Mouse (Mus musculus) embryonic facial prominence, embryonic 11.5 days (tissue): Measurements from ENCODE around the gene Gk5. TPM values are rescaled to one million over a fixed set of nuclear protein-coding genes. Genes with fewer than 3 reads are reported as not detected.
A peak's percentile ranks its signal among the peaks of the same experiment; 100 is the strongest.
"Not testable (repeated sequence)": the region's sequence is repeated elsewhere in the genome, so short reads cannot be mapped to it uniquely, and the experiment has no call there.

Experiments used
- ATAC-seq: fragments of 200-750 bp; cut with Nextera tagmentation; replicated peaks from 2 replicates; pipeline ENCODE4 v1.8.0; 2017; ENCODE audit warnings: low read depth; ENCODE audit not compliant: insufficient number of reproducible peaks, low FRiP score, low TSS enrichment
- DNase-seq: peaks from one replicate; pipeline ENCODE4 v3.0.0-alpha.2; 2015; ENCODE audit warnings: low spot score
- H3K27ac ChIP-seq: fragments of 300-500 bp; sonication (generic); replicated peaks from 2 replicates; pipeline ENCODE4 v1.5.1; 2014; ENCODE audit warnings: mild to moderate bottlenecking, low read depth, low read length, control low read depth
- H3K27me3 ChIP-seq: fragments of 300-500 bp; sonication (generic); 2 replicates; pipeline ENCODE4 v1.6.1; 2014; ENCODE audit warnings: mild to moderate bottlenecking, low read length, moderate library complexity, mixed read lengths; ENCODE audit not compliant: control insufficient read depth, insufficient read depth
- H3K36me3 ChIP-seq: fragments of 300-500 bp; sonication (generic); replicated peaks from 2 replicates; pipeline ENCODE4 v1.6.1; 2014; ENCODE audit warnings: low read depth, mild to moderate bottlenecking, low read length, moderate library complexity, mixed read lengths; ENCODE audit not compliant: control insufficient read depth, insufficient read depth
- H3K4me1 ChIP-seq: fragments of 300-500 bp; sonication (generic); 2 replicates; pipeline ENCODE4 v1.6.1; 2014; ENCODE audit warnings: low read length, mixed read lengths; ENCODE audit not compliant: control insufficient read depth, insufficient read depth
- H3K4me2 ChIP-seq: fragments of 300-500 bp; sonication (generic); 2 replicates; pipeline ENCODE4 v1.6.1; 2014; ENCODE audit warnings: low read depth, mild to moderate bottlenecking, control low read depth, low read length, moderate library complexity
- H3K4me3 ChIP-seq: fragments of 300-500 bp; sonication (generic); 2 replicates; pipeline ENCODE4 v1.5.1; 2014; ENCODE audit warnings: low read depth, low read length, control low read depth
- H3K9ac ChIP-seq: fragments of 300-500 bp; sonication (generic); replicated peaks from 2 replicates; pipeline ENCODE4 v1.6.1; 2014; ENCODE audit warnings: mild to moderate bottlenecking, control low read depth, low read length
- H3K9me3 ChIP-seq: fragments of 300-500 bp; sonication (generic); replicated peaks from 2 replicates; pipeline ENCODE4 v1.6.1; 2016; ENCODE audit warnings: mild to moderate bottlenecking, low read length, inconsistent platforms, mixed read lengths; ENCODE audit not compliant: control insufficient read depth
- WGBS: fragments of 180-500 bp; shearing (Covaris S2); extraction: QIAGEN DNeasy Blood & Tissue Kit; methylation state at CpG from one replicate; pipeline ENCODE4 v1.1.7; 2014; 5-methylcytosine and 5-hydroxymethylcytosine counted together
- polyA plus RNA-seq: library from polyadenylated mRNA; unstranded; fragments of >200 nt; fragmentation: Nextera tagmentation; extraction: Ambion mirVana; gene quantifications from 2 replicates; pipeline ENCODE4 v1.2.1, GENCODE M21; 2014

Gk5 gene
- polyA plus RNA-seq, 1 experiment from 2014 or later = 3.0 TPM

DNA sequence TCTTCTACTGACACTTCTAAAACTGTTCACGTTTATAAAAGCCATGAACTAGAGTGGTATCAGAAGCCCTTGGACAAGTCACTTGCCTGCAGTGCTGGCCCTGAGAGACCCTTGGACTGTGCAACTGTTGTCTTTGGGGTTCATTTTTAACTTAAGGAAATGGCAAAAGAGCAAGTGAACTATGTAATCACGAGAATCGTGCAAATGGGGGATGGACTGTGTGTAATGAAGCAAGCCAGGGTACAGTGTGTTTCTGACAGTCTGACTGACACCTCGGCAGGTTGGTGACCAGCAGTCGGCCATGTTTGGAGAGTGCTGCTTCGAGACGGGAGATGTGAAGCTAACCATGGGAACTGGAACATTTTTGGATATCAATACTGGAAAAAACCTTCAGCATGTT is 33.6 kb downstream of the Gk5 start:
- H3K27ac ChIP-seq = no peak overlapping the region

DNA sequence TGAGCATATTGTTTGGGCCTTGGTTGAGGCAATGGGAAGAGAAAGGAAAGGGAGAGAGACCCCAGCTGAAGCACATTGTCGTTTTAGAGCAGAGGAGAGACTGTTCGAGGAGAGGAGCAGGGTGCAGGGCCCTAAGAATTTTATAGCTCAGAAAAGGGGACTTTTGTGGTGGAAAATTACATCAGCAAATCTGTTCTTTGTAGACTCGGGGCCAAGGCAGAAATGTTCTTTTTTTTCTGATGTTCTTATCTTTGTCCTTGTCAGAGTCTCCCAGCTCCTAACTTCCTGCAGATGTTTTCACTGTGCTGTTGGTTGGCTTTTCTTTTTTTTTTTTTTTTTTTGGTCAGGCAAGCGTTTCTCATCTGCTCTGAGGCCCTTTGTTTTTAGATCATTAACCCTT is 39.3 kb downstream of the Gk5 start:
- H3K4me2 ChIP-seq = no peak overlapping the region
- H3K9ac ChIP-seq = no peak overlapping the region
- no peak overlapping the region for H3K27ac ChIP-seq
- 26% methylated on average over 4 of the region's 4 CpGs for WGBS
- H3K4me1 ChIP-seq = no peaks in the 10 kb centered on the region
- no peak overlapping the region for H3K4me3 ChIP-seq
- H3K9me3 ChIP-seq = no peaks in the 10 kb centered on the region
- DNase-seq (no peak), ATAC-seq (no peak)
- no peaks in the 10 kb centered on the region for H3K27me3 ChIP-seq
- H3K36me3 ChIP-seq = no peaks in the 10 kb centered on the region

More for the DNA sequence above, 33.6 kb downstream of the Gk5 start:
- H3K9me3 ChIP-seq = no peaks in the 10 kb centered on the region
- no peaks in the 10 kb centered on the region for H3K4me1 ChIP-seq
- H3K36me3 ChIP-seq = no peaks in the 10 kb centered on the region
- DNase-seq = no peak
- 91% methylated on average over 7 of the region's 7 CpGs for WGBS
- no peaks in the 10 kb centered on the region for H3K27me3 ChIP-seq
- no peak for ATAC-seq
- no peak overlapping the region for H3K4me2 ChIP-seq
- H3K9ac ChIP-seq = no peak overlapping the region
- H3K4me3 ChIP-seq = no peak overlapping the region

DNA sequence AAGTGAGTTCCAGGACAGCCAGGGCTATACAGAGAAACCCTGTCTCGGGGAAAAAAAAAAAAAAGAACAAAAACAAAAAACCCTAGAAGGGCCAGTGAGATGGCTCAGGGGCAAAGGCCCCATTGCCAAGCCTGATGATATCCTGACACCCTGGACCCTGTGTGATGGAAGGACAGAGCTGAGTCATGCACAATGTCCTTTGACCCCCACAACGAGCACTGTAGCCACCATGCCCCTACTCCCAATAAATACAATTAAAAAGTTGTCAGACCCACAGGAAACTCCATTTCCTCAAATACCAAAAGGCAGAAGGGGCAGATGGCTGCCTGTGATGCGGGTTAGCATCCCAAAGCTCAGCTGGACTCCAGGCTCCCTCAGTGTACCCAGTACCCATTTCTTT is 39.9 kb downstream of the Gk5 start:
- Histone ChIP-seq H3K27me3 (no peaks in the 10 kb centered on the region), H3K27ac (no peak overlapping the region), H3K9me3 (no peaks in the 10 kb centered on the region), H3K4me1 (no peaks in the 10 kb centered on the region), H3K9ac (no peak overlapping the region), H3K4me3 (no peak overlapping the region), H3K36me3 (no peaks in the 10 kb centered on the region), H3K4me2 (no peak overlapping the region)
- no peak for DNase-seq
- no peak for ATAC-seq
- WGBS = 57% methylated on average over 3 of the region's 3 CpGs

DNA sequence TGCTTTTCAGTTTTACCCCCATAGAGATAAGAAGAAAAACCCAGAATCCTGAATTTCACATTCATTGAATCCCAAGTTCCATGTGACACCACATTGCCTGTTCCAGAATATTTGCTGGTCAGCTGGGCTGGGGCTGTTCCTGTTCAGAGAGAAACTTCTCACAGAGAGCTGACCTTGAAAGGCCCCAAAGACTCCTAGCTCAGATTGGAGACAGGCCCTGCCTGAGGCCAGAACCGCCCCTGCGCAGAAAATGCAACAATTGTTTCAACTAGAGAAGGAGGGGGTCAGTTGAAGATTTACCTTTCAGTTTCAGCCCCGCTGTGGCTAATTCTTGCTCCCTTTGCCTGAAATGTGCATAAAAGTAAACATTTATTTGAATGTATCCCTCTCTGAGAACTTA is 41.6 kb downstream of the Gk5 start:
- Histone ChIP-seq H3K4me1 (no peaks in the 10 kb centered on the region), H3K27me3 (no peaks in the 10 kb centered on the region), H3K9ac (no peak overlapping the region), H3K27ac (no peak overlapping the region), H3K36me3 (no peaks in the 10 kb centered on the region), H3K9me3 (no peaks in the 10 kb centered on the region), H3K4me2 (no peak overlapping the region), H3K4me3 (no peak overlapping the region)
- DNase-seq = peak; percentile 35
- ATAC-seq = no peak
- WGBS = 35% methylated on average over 3 of the region's 3 CpGs

DNA sequence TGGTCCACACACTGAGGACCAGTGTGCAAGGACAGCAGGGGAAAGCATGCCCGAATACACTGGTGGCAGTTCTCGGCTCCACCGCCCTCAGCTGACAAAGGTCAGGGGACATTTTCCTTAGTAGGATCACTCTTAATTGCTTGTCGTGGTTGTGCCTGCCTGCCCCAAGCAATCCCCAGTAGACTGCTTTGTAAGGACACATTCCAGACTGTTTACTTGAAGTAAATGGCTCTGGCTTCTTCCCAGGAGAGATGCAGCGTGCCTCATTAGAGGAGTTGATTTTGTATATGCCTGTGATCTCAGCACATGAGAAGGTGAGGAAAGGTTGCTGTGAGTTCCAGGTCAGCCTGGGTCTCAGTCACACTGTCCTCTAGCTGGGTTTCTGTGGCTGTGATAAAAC is 43.3 kb downstream of the Gk5 start:
- Histone ChIP-seq H3K27ac (no peak overlapping the region), H3K36me3 (no peaks in the 10 kb centered on the region), H3K9ac (no peak overlapping the region), H3K4me3 (no peak overlapping the region), H3K27me3 (no peaks in the 10 kb centered on the region), H3K9me3 (no peaks in the 10 kb centered on the region), H3K4me1 (no peaks in the 10 kb centered on the region), H3K4me2 (no peak overlapping the region)
- ATAC-seq (no peak), DNase-seq (no peak)
- 55% methylated on average over 5 of the region's 5 CpGs for WGBS

DNA sequence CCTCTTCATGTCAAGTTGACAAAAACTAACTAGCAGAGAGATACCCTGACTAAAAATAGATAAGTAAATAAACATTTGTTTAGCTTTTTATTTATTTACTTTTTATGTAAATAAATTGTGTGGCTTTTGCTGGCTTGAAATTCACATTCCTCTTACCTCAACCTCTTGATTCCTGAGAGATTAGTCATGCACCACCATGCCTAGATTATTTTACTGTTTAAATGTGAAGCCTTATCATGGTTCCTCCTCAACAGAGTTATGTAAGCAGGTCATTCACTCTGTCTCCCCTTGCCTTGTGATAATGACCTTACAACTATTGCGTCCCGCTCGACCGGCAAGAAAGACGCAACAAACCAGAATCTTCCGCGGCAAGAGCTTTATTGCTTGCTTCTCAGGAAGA is 44.3 kb downstream of the Gk5 start:
- Histone ChIP-seq H3K36me3 (no peaks in the 10 kb centered on the region), H3K4me2 (no peak overlapping the region), H3K27ac (no peak overlapping the region), H3K9me3 (no peaks in the 10 kb centered on the region), H3K4me1 (no peaks in the 10 kb centered on the region), H3K27me3 (no peaks in the 10 kb centered on the region), H3K4me3 (no peak overlapping the region), H3K9ac (no peak overlapping the region)
- no peak for ATAC-seq
- DNase-seq = no peak
- WGBS = 95% methylated on average over 7 of the region's 7 CpGs

DNA sequence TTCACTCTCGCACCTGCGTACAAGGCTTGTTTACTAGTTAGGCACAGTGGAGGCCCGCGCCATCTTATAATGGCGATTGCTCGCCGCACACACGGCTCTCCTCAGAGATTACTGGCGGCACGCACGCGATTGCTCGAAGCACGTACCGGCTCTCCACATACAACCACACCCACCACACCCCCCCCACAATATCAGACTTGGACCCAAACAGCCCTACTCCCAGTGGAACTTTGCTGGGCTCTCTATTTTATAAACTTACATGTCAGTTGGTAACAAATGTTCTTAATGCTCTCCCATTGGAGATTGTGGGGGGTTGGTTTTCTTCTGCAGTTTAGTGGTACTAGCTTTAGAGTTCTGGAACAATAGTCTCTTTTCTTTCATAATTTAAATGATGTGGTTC is 44.8 kb downstream of the Gk5 start:
- H3K4me1 ChIP-seq, H3K9ac ChIP-seq, H3K9me3 ChIP-seq, H3K4me3 ChIP-seq, H3K4me2 ChIP-seq, DNase-seq, H3K36me3 ChIP-seq, ATAC-seq, H3K27me3 ChIP-seq, H3K27ac ChIP-seq: not testable (repeated sequence)
- 95% methylated on average over 13 of the region's 15 CpGs for WGBS

DNA sequence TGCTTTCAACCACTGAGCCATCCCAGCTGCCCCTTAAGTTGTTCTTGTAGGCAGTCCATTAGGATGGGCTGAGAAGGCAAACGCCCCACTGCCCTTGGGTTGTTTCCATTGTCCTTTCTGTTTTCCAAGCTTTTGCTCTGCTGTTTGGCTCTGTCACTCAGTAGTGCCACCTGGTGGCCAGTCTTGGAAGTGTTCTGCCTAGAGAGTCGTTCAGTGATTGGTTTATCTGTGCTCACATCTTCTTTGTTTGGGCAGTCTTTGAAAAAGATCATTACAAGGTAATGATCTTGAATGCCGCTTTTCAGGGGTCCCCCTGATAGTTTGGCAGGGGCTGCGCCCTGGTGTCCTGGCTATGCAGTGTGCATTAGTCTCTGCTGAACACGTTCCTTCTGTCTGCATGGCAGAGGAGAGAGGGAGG is 48.0 kb downstream of the Gk5 start:
- no peaks in the 10 kb centered on the region for H3K9me3 ChIP-seq
- H3K36me3 ChIP-seq = no peaks in the 10 kb centered on the region
- no peak overlapping the region for H3K27ac ChIP-seq
- no peak overlapping the region for H3K9ac ChIP-seq
- no peaks in the 10 kb centered on the region for H3K4me1 ChIP-seq
- no peaks in the 10 kb centered on the region for H3K27me3 ChIP-seq
- no peak overlapping the region for H3K4me2 ChIP-seq
- no peak overlapping the region for H3K4me3 ChIP-seq
- ATAC-seq (peak; percentile 44; the same call in 1 of the 2 replicates), DNase-seq (peak; percentile 83)
- 25% methylated on average over 5 of the region's 5 CpGs for WGBS
